Mouse (Mus musculus) intestine, postnatal 0 days (tissue): ENCODE measurements around the gene Csrnp1. TPM values are rescaled to one million over a fixed set of nuclear protein-coding genes. Genes with fewer than 3 reads are reported as not detected.
"Not testable (repeated sequence)": the region's sequence is repeated elsewhere in the genome, so short reads cannot be mapped to it uniquely, and the experiment has no call there.

Source experiments
- ATAC-seq: fragments of 200-750 bp; cut with Nextera tagmentation; 2 replicates; pipeline ENCODE4 v1.8.0; 2017; ENCODE audit warnings: mild to moderate bottlenecking, moderate TSS enrichment, moderate library complexity
- H3K27ac ChIP-seq: fragments of 300-500 bp; sonication (generic); 2 replicates; pipeline ENCODE4 v1.5.1; 2014; ENCODE audit warnings: mild to moderate bottlenecking, low read depth, low read length, moderate library complexity
- H3K27me3 ChIP-seq: fragments of 300-500 bp; sonication (generic); replicated peaks from 2 replicates; pipeline ENCODE4 v1.6.1; 2014; ENCODE audit warnings: low read length, mixed read lengths; ENCODE audit not compliant: control insufficient read depth, insufficient read depth
- H3K36me3 ChIP-seq: fragments of 300-500 bp; sonication (generic); 2 replicates; pipeline ENCODE4 v1.6.1; 2014; ENCODE audit warnings: mild to moderate bottlenecking, moderate library complexity; ENCODE audit not compliant: control insufficient read depth, insufficient read depth
- H3K4me1 ChIP-seq: fragments of 300-500 bp; sonication (generic); replicated peaks from 2 replicates; pipeline ENCODE4 v1.6.1; 2014; ENCODE audit warnings: antibody characterized with exemption, low read length, mixed read lengths; ENCODE audit not compliant: control insufficient read depth, insufficient read depth
- H3K4me2 ChIP-seq: fragments of 300-500 bp; sonication (generic); replicated peaks from 2 replicates; pipeline ENCODE4 v1.6.1; 2014; ENCODE audit warnings: low read depth, mild to moderate bottlenecking, moderate library complexity
- H3K4me3 ChIP-seq: fragments of 300-500 bp; sonication (generic); 2 replicates; pipeline ENCODE4 v1.5.1; 2014; ENCODE audit warnings: low read depth, low read length
- H3K9ac ChIP-seq: fragments of 300-500 bp; sonication (generic); 2 replicates; pipeline ENCODE4 v1.6.1; 2014; ENCODE audit warnings: mild to moderate bottlenecking, low read depth, low read length
- H3K9me3 ChIP-seq: fragments of 300-500 bp; sonication (generic); 2 replicates; pipeline ENCODE4 v1.6.1; 2016; ENCODE audit warnings: mixed run types; ENCODE audit not compliant: control insufficient read depth
- CTCF ChIP-seq: sonication (generic); IDR thresholded peaks from 2 replicates; pipeline ENCODE4 v1.5.1; 2016; ENCODE audit warnings: low read depth, mild to moderate bottlenecking, control low read depth, antibody characterized with exemption, moderate library complexity
- WGBS: fragments of 180-500 bp; shearing (Covaris S2); extraction: QIAGEN DNeasy Blood & Tissue Kit; methylation state at CpG from one replicate; pipeline ENCODE4 v1.1.7; 2014; 5-methylcytosine and 5-hydroxymethylcytosine counted together
- polyA plus RNA-seq: library from polyadenylated mRNA; unstranded; fragments of >200 nt; fragmentation: Nextera tagmentation; extraction: Ambion mirVana; gene quantifications from 2 replicates; pipeline ENCODE4 v1.2.1, GENCODE M21; 2015

Gene Csrnp1
- polyA plus RNA-seq, 1 experiment from 2014 or later = 3.8 TPM

DNA sequence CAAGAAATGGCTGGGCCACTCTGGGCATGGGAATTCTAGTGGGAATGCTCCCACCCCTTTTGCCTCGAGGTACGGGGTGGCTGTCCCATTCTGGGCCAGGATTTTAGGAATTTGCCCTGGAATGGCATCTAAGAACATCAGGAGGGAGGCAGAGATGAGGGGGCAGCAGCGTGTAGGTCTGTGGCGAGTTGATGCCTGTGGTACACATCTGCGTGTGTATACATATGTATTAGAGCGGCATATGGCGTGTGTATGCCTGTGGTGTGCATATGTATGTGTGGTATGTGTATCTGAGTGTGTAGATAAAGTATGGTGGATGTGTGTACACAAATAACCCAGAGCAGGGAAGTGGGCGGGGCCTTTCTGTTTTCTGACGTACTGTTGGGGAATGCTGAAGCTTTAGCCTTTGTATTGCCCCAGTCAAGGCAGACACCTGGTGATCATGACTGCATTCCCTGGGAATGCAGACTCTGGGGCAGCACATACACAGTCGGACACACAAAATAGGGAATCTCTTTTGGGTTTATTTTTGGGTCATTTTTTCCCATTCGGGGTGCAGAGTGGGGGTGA is 28.9 kb upstream of the Csrnp1 start:
- TF ChIP-seq CTCF = no peak
- 69% methylated on average over 11 of the region's 11 CpGs for WGBS
- Histone ChIP-seq H3K9me3 (no peaks in the 10 kb centered on the region), H3K4me2 (no peak overlapping the region), H3K27me3 (no peaks in the 10 kb centered on the region; the same call in 1 of the 2 replicates), H3K4me1 (no peaks in the 10 kb centered on the region), H3K9ac (no peak overlapping the region), H3K36me3 (no peaks in the 10 kb centered on the region), H3K4me3 (no peak overlapping the region), H3K27ac (no peak overlapping the region)
- ATAC-seq = no peak

DNA sequence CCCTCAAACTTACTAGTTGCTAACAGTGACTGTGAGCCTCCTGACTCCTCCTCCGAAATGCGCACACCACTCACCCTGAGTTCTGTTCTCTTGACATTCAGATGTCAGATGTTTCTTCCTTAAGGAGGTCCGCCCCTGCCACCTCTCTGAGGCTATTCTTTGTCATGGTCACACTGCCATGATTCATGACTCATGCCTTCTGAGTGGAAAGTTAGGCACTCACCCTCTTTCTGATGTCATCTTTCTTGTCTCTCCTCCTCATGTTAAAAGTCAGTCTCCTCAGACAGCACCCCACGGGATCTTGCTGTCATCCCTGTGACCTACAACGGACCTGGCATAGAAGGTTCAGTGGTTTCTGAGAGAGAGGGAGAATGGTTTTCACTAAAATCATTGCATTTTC is 28.3 kb upstream of the Csrnp1 start:
- H3K9me3 ChIP-seq = 0 out of 2 replicates have a peak, but pooled peaks cover 2% of the 10 kb centered on the region
- no peaks in the 10 kb centered on the region for H3K36me3 ChIP-seq
- no peak for TF ChIP-seq CTCF
- no peak overlapping the region for H3K4me2 ChIP-seq
- H3K27me3 ChIP-seq = no peaks in the 10 kb centered on the region; the same call in 1 of the 2 replicates
- WGBS = 92% methylated on average over 5 of the region's 5 CpGs
- no peaks in the 10 kb centered on the region for H3K4me1 ChIP-seq
- no peak overlapping the region for H3K9ac ChIP-seq
- no peak overlapping the region for H3K4me3 ChIP-seq
- no peak for ATAC-seq
- H3K27ac ChIP-seq = no peak overlapping the region

DNA sequence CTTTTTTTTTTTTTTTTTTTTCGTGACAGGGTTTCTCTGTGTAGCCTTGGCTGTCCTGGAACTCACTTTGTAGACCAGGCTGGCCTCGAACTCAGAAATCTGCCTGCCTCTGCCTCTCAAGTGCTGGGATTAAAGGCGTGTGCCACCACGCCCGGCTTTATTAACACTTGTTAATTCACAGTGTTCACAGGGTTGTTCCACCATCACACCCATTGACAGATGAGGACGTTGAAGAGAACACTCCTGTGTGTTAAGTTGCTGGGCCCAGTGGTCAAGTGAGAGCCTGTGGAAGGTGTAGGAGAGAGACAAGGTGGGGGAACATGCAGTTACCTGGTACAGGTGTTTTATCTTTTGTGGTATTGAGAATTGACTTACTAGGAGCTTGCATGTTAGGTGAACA is 27.7 kb upstream of the Csrnp1 start:
- H3K4me3 ChIP-seq, H3K9me3 ChIP-seq, H3K36me3 ChIP-seq, H3K4me1 ChIP-seq, H3K27me3 ChIP-seq, H3K4me2 ChIP-seq, H3K27ac ChIP-seq, ATAC-seq, H3K9ac ChIP-seq: not testable (repeated sequence)
- 82% methylated on average over 6 of the region's 6 CpGs for WGBS

DNA sequence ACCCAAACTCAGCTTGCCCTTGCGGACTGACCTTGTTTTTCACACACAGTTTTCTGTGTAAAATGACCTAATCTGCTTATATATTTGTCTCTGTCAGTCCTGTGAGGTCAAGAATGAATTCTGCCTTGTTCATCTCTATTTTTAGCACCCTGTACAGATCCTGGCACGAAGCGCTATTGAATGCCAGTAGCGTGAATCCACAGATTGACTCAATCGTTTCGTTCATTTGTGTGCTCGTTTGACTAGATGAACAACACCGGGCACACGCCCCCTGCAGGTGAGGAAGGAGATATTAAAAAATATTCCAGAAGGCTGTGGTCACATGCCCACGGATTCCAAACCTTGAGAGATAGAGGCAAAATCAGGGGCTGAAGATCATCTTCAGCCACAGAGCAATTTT is 27.1 kb upstream of the Csrnp1 start:
- peak; percentile 46 for ATAC-seq
- Histone ChIP-seq H3K27ac (peak overlapping the region; percentile 41; the same call in 1 of the 2 replicates), H3K9me3 (0 out of 2 replicates have a peak, but pooled peaks cover 2% of the 10 kb centered on the region), H3K4me2 (peak overlapping the region; percentile 70), H3K9ac (no peak overlapping the region), H3K4me3 (peak overlapping the region; percentile 33), H3K4me1 (no peaks in the 10 kb centered on the region), H3K36me3 (no peaks in the 10 kb centered on the region), H3K27me3 (no peaks in the 10 kb centered on the region; the same call in 1 of the 2 replicates)
- TF ChIP-seq CTCF = peak; percentile 82
- 1% methylated on average over 10 of the region's 10 CpGs for WGBS

DNA sequence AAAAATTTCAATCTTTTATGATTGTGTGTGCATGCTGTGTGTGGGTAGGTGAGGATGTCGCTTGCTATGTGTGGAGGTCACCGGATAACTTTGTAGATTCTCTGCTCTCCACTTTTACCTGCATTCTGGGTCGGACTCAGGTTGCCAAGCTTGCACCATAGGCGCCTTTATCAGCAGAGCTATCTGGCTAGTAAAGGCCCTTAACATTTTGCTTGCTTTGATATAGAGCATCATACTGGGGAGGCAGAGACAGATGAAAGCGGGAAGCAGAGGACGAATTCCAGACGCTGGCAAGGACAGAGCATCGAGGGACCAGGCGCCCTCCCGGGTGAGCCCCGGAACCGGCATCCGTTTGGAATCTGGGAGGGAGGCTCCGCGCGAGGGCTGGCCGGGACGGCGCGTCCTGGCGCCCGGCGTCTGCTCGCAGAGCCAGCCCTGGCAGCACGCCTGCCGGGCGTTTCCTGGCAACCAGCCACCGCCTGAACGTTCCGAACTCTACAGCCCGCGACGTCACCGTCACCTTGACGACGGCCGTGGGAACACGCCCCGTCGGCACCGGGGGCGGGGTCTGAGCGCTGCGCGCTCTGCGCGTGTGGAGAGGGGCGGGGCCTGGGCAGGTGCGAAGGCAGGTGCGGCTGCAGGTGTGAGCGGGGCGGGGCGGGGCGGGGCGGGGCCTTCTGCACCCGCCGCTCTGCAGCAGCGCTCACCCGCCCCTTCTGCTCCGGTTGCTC is 26.5 kb upstream of the Csrnp1 start:
- peak overlapping the region; percentile 41 for H3K27ac ChIP-seq
- ATAC-seq = peak; percentile 97
- no peaks in the 10 kb centered on the region for H3K36me3 ChIP-seq
- 0 out of 2 replicates have a peak, but pooled peaks cover 2% of the 10 kb centered on the region for H3K9me3 ChIP-seq
- WGBS = 2% methylated on average over 59 of the region's 60 CpGs
- TF ChIP-seq CTCF = peak; percentile 18; the same call in 1 of the 2 replicates
- H3K27me3 ChIP-seq = no peaks in the 10 kb centered on the region; the same call in 1 of the 2 replicates
- no peaks in the 10 kb centered on the region for H3K4me1 ChIP-seq
- H3K4me2 ChIP-seq = peak overlapping the region; percentile 70
- peak overlapping the region; percentile 22; the same call in 1 of the 2 replicates for H3K9ac ChIP-seq
- peak overlapping the region; percentile 33 for H3K4me3 ChIP-seq

DNA sequence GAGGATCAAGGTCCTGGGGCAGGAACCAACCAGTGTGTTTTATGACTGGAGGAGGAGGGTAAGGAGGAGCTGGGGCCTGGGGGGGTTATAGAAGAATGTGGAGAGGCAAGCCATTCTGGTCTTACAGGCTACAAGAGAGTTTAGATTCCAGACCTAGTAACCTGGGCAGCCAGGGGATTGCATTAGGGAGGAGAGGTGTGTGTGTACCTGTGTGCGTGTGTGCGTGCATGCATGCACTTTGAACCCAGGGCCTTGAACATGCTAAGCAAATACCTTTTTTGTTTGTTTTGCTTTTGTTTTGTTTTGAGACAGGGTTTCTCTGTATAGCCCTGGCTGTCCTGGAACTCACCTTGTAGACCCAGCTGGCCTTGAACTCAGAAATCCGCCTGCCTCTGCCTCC is 25.4 kb upstream of the Csrnp1 start:
- H3K9ac ChIP-seq = no peak overlapping the region
- TF ChIP-seq CTCF = no peak
- H3K9me3 ChIP-seq = 0 out of 2 replicates have a peak, but pooled peaks cover 2% of the 10 kb centered on the region
- H3K4me3 ChIP-seq = no peak overlapping the region
- no peak overlapping the region for H3K27ac ChIP-seq
- no peaks in the 10 kb centered on the region for H3K36me3 ChIP-seq
- ATAC-seq = no peak
- no peak overlapping the region for H3K4me2 ChIP-seq
- H3K4me1 ChIP-seq = no peaks in the 10 kb centered on the region
- 83% methylated on average over 3 of the region's 3 CpGs for WGBS
- no peaks in the 10 kb centered on the region; the same call in 1 of the 2 replicates for H3K27me3 ChIP-seq
